ENCODE assay signal across 13 mouse cellular contexts in the genomic region with DNA sequence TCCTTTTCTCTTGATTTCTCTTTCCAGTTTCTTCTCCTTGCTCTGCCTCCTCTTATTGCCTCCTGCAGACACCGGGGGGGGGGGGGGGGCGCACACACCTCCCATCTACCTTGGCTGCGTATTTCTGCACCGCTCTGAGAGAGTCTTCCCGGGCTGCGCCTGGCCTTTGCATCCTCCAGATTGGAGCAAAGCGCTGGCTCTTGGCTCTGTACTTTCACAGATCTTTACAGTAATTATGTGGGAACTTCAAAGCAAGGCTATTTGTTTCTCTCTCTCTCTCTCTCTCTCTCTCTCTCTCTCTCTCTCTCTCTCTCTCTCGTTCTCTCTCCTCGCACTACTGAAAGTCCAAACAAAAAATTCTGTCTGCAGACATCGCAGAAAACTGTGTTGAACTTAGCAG.
DNase-seq lines count a peak whose midpoint lies in the region; ATAC-seq and TF ChIP-seq lines count a peak whose summit lies in the region.
"Had no signal": no experiment of that assay in that cellular context is flagged by ENCODE, and none has a peak within 500 bp of the region (broad histone marks: within the 10 kb centered on the region; RNA-seq: fewer than 3 reads in every experiment).

No protein-coding gene starts in this region.

- no peaks in the 10 kb centered on the region for H3K36me3 ChIP-seq in heart, embryonic 14.5 days (ENCODE audit: control insufficient read depth, insufficient read depth, low read length)
- H3K36me3 ChIP-seq in lung, postnatal 0 days (ENCODE audit: insufficient read depth, low read length): no peaks in the 10 kb centered on the region
- no peaks in the 10 kb centered on the region for H3K36me3 ChIP-seq in limb, embryonic 15.5 days
- H3K36me3 ChIP-seq in midbrain, embryonic 10.5 days: no peaks in the 10 kb centered on the region
- H3K36me3 ChIP-seq: forebrain, embryonic 15.5 days had no signal

- H3K4me1 ChIP-seq in heart, embryonic 14.5 days (ENCODE audit: control insufficient read depth in 2 of 2, insufficient read depth in 2 of 2, low read length in 2 of 2): peaks cover 3 to 6% of the 10 kb centered on the region in 2 experiments; a peak in 2 of 4 replicates
- no peaks in the 10 kb centered on the region for H3K4me1 ChIP-seq in lung, postnatal 0 days (ENCODE audit: insufficient read depth, low read depth, low read length)
- H3K4me1 ChIP-seq in limb, embryonic 15.5 days: peaks cover 13% of the 10 kb centered on the region
- H3K4me1 ChIP-seq in midbrain, embryonic 10.5 days: peaks cover 30% of the 10 kb centered on the region

- WGBS in heart, embryonic 14.5 days: 42% methylated on average over 9 of the region's 10 CpGs
- WGBS in lung, postnatal 0 days: 35% methylated on average over 8 of the region's 10 CpGs
- 17% methylated on average over 10 of the region's 10 CpGs for WGBS in limb, embryonic 15.5 days
- WGBS in midbrain, embryonic 10.5 days: 31% methylated on average over 10 of the region's 10 CpGs

- no peak for TF ChIP-seq EP300 in lung, postnatal 0 days (IDR thresholded peaks at IDR 0.05)

- no peak overlapping the region for H3K9ac ChIP-seq in heart, embryonic 14.5 days (ENCODE audit: low read length)
- H3K9ac ChIP-seq in lung, postnatal 0 days (replicated peaks; ENCODE audit: low read depth): no peak overlapping the region
- H3K9ac ChIP-seq in limb, embryonic 15.5 days: no peak overlapping the region
- H3K9ac ChIP-seq: forebrain, embryonic 15.5 days; liver, embryonic 14.5 days had no signal

- no peak overlapping the region for H3K4me3 ChIP-seq in heart, embryonic 14.5 days (ENCODE audit: control insufficient read depth in 1 of 2, insufficient read depth in 1 of 2, low read depth in 1 of 2, low read length in 2 of 2)
- no peak overlapping the region for H3K4me3 ChIP-seq in lung, postnatal 0 days (ENCODE audit: low read depth, low read length)
- no peak overlapping the region for H3K4me3 ChIP-seq in limb, embryonic 15.5 days
- H3K4me3 ChIP-seq in midbrain, embryonic 10.5 days: no peak overlapping the region
- H3K4me3 ChIP-seq: forebrain, embryonic 15.5 days had no signal

- intact Hi-C loops in heart, postnatal 25 days (cut with DNase I): loop anchor here (5.0 to 10.0 kb wide), 2 partner anchors 507 to 794 kb away; partner anchors contain the start of gene Tbx3

- no peak for ATAC-seq in heart, embryonic 14.5 days (ENCODE audit: insufficient number of reproducible peaks, insufficient read depth, low FRiP score, low read depth)
- no peak for ATAC-seq in lung, postnatal 0 days
- no peak for ATAC-seq in limb, embryonic 15.5 days (ENCODE audit: insufficient number of reproducible peaks, low FRiP score, low TSS enrichment, low read depth)
- ATAC-seq: forebrain, embryonic 15.5 days; inflammation-experienced regulatory T-cells, adult 6 months; midbrain, embryonic 16.5 days had no signal

- no peaks in the 10 kb centered on the region for H3K9me3 ChIP-seq in heart, embryonic 14.5 days (ENCODE audit: control insufficient read depth, low read length)
- no peaks in the 10 kb centered on the region for H3K9me3 ChIP-seq in lung, postnatal 0 days (ENCODE audit: low read length)
- no peaks in the 10 kb centered on the region for H3K9me3 ChIP-seq in limb, embryonic 15.5 days
- H3K9me3 ChIP-seq in midbrain, embryonic 10.5 days (replicated peaks): no peaks in the 10 kb centered on the region
- H3K9me3 ChIP-seq: forebrain, embryonic 15.5 days had no signal

- H3K4me2 ChIP-seq in heart, embryonic 14.5 days (ENCODE audit: low read length): peak overlapping the region; percentile 76; the same call in 1 of the 2 replicates
- H3K4me2 ChIP-seq in lung, postnatal 0 days (replicated peaks; ENCODE audit: low read depth, low read length): peak overlapping the region; percentile 53
- peak overlapping the region; percentile 49; the same call in 1 of the 2 replicates for H3K4me2 ChIP-seq in limb, embryonic 15.5 days

- TF ChIP-seq CTCF in lung, postnatal 0 days (IDR thresholded peaks at IDR 0.05): no peak

- no peak overlapping the region for H3K27ac ChIP-seq in heart, embryonic 14.5 days (replicated peaks in 1 of 2; ENCODE audit: control insufficient read depth in 1 of 2, insufficient read depth in 1 of 2, low read depth in 2 of 2, low read length in 2 of 2)
- no peak overlapping the region for H3K27ac ChIP-seq in lung, postnatal 0 days (ENCODE audit: low read length)
- H3K27ac ChIP-seq in limb, embryonic 15.5 days: no peak overlapping the region
- no peak overlapping the region for H3K27ac ChIP-seq in midbrain, embryonic 10.5 days (replicated peaks)
- H3K27ac ChIP-seq: forebrain, embryonic 15.5 days; liver, embryonic 14.5 days had no signal

- H3K27me3 ChIP-seq in heart, embryonic 14.5 days (ENCODE audit: control insufficient read depth, insufficient read depth, low read length): peaks cover 53% of the 10 kb centered on the region
- no peaks in the 10 kb centered on the region; the same call in 1 of the 2 replicates for H3K27me3 ChIP-seq in lung, postnatal 0 days (replicated peaks; ENCODE audit: insufficient read depth, low read length)
- H3K27me3 ChIP-seq in limb, embryonic 15.5 days: peaks cover 43% of the 10 kb centered on the region
- peaks cover 80% of the 10 kb centered on the region for H3K27me3 ChIP-seq in midbrain, embryonic 10.5 days (ENCODE audit: low read depth, poor library complexity, severe bottlenecking)

- DNase-seq in adrenal gland, adult (ENCODE audit: inconsistent age in 2 of 2, low spot score in 1 of 2): peak; percentile 24 to 66
- DNase-seq in adrenal gland, adult 8-10 months: no peak
- no peak for DNase-seq in heart, postnatal 25 days (ENCODE audit: low spot score)
- no peak for DNase-seq in lung, postnatal 0 days (ENCODE audit: low spot score)
- no peak for DNase-seq in lung, postnatal 25 days (ENCODE audit: low spot score)
- no peak for DNase-seq in midbrain, embryonic 10.5 days (ENCODE audit: low spot score)
- DNase-seq: cerebellum, postnatal 36 days had no signal

Comparison
In these comparisons a context has a peak if more than half of its experiments do, and no peak if none do; other contexts are left out.
1. DNase-seq: peak in adrenal gland, adult (2 of 2); none in adrenal gland, adult 8-10 months (single experiment), heart, postnatal 25 days (single experiment), lung, postnatal 0 days (single experiment), lung, postnatal 25 days (single experiment) and midbrain, embryonic 10.5 days (single experiment).
2. Peak in every context shown above with its lines, with median percentiles within 50 percentile points of each other: H3K4me2 ChIP-seq.